Mouse (Mus musculus) hindbrain, embryonic 13.5 days (tissue): Measurements from ENCODE around the gene Crhr2. TPM values are rescaled to one million over a fixed set of nuclear protein-coding genes. Genes with fewer than 3 reads are reported as not detected.

Experiments used
- ATAC-seq: fragments of 200-750 bp; cut with Nextera tagmentation; 2 replicates; pipeline ENCODE4 v1.8.0; 2017; ENCODE audit warnings: moderate TSS enrichment; ENCODE audit not compliant: low FRiP score
- H3K27ac ChIP-seq: fragments of 300-500 bp; sonication (generic); 2 replicates; pipeline ENCODE4 v1.5.1; 2015; ENCODE audit warnings: inconsistent platforms, mild to moderate bottlenecking, moderate library complexity
- H3K27me3 ChIP-seq: fragments of 300-500 bp; sonication (generic); 2 replicates; pipeline ENCODE4 v1.6.1; 2015; ENCODE audit warnings: mild to moderate bottlenecking, inconsistent platforms
- H3K36me3 ChIP-seq: fragments of 300-500 bp; sonication (generic); 2 replicates; pipeline ENCODE4 v1.6.1; 2015; ENCODE audit warnings: mild to moderate bottlenecking, inconsistent platforms
- H3K4me1 ChIP-seq: fragments of 300-500 bp; sonication (generic); replicated peaks from 2 replicates; pipeline ENCODE4 v1.6.1; 2015; ENCODE audit warnings: inconsistent platforms
- H3K4me2 ChIP-seq: fragments of 300-500 bp; sonication (generic); 2 replicates; pipeline ENCODE4 v1.6.1; 2015; ENCODE audit warnings: inconsistent platforms, mild to moderate bottlenecking, moderate library complexity
- H3K4me3 ChIP-seq: fragments of 300-500 bp; sonication (generic); 2 replicates; pipeline ENCODE4 v1.5.1; 2015; ENCODE audit warnings: mild to moderate bottlenecking, inconsistent platforms
- H3K9ac ChIP-seq: fragments of 300-500 bp; sonication (generic); 2 replicates; pipeline ENCODE4 v1.6.1; 2015; ENCODE audit warnings: mild to moderate bottlenecking, inconsistent platforms
- H3K9me3 ChIP-seq: fragments of 300-500 bp; sonication (generic); 2 replicates; pipeline ENCODE4 v1.6.1; 2016; ENCODE audit warnings: inconsistent platforms
- WGBS: fragments of 180-500 bp; shearing (Covaris S2); methylation state at CpG from one replicate; pipeline ENCODE4 v1.1.7; 2015; 5-methylcytosine and 5-hydroxymethylcytosine counted together
- polyA plus RNA-seq: library from polyadenylated mRNA; unstranded; fragments of >200 nt; fragmentation: Nextera tagmentation; extraction: Ambion mirVana; gene quantifications from 2 replicates; pipeline ENCODE4 v1.2.1, GENCODE M21; 2015

Crhr2 gene
- polyA plus RNA-seq, 1 experiment from 2014 or later: 0.48 TPM

DNA sequence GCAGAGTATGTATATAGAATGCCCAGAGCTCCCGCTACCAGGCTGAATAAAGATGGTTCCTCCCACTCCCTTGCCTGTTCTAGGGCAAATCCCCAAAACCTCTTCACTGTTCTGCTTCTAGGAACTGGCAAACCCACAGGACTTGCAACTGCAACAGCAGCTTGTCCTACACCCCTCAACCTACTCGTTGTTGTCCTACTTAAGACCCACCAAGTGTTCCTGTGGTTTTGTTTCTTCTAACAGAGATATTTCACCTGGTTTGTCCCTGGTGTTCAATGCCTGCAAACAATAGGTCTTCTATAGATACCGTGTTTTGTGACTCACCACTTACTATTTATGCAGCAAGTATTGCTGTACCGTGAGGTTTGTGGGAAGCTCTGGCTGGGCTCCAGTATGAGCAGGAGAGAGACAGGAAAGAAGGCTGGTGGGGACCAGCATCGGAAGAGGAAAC lies 28.5 kb upstream of the Crhr2 start:
- Histone ChIP-seq H3K27ac (no peak overlapping the region), H3K4me3 (no peak overlapping the region), H3K36me3 (no peaks in the 10 kb centered on the region), H3K4me2 (no peak overlapping the region), H3K9ac (no peak overlapping the region), H3K27me3 (peaks cover 92% of the 10 kb centered on the region), H3K4me1 (no peaks in the 10 kb centered on the region), H3K9me3 (no peaks in the 10 kb centered on the region)
- no peak for ATAC-seq
- 78% methylated on average over 5 of the region's 5 CpGs for WGBS

DNA sequence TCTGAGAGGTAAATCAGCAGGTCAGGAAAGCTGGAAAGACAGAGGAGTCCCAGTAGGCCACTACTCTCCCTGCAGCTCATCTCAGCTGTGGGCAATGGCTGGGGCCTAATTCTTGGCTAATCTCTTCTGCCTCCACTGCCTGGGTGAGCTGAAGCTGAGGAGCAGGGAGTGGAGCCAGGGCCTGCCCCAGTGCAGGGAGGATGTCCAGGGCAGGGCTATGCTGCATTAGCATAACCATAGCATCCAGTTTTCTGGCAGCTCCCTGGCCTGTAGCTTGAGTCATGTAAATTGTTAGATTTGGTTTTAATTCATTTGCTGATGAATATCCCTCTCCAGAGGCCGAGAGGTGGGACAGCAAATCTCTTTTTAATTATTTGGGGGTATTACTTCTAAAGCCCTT lies 26.4 kb upstream of the Crhr2 start:
- no peak overlapping the region for H3K27ac ChIP-seq
- H3K4me2 ChIP-seq: no peak overlapping the region
- H3K9me3 ChIP-seq: no peaks in the 10 kb centered on the region
- H3K36me3 ChIP-seq: no peaks in the 10 kb centered on the region
- peaks cover 81% of the 10 kb centered on the region for H3K27me3 ChIP-seq
- no peak overlapping the region for H3K9ac ChIP-seq
- no peak for ATAC-seq
- no peaks in the 10 kb centered on the region for H3K4me1 ChIP-seq
- WGBS: 67% methylated on average over 1 of the region's 1 CpGs
- H3K4me3 ChIP-seq: no peak overlapping the region

DNA sequence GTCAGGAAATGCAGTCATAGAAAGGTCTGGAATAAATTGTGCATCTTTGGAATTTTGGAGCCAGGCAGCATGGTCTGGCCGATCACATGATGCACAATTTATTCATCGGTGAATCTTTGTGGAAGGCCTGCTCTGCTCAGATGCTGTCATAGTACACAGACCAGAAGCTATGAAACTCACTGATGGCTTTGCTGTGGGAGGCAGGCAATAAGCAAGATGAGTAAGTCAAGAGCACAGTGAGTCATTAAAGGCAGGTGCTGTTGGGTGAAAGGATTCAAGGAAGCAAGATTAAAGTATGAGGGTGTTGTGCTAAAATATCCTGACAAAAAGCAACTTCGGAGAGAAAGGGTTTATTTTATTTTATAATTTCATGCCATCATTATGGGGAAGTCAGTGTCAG lies 19.4 kb upstream of the Crhr2 start:
- Histone ChIP-seq H3K4me3 (no peak overlapping the region), H3K27ac (no peak overlapping the region)
- ATAC-seq: no peak

DNA sequence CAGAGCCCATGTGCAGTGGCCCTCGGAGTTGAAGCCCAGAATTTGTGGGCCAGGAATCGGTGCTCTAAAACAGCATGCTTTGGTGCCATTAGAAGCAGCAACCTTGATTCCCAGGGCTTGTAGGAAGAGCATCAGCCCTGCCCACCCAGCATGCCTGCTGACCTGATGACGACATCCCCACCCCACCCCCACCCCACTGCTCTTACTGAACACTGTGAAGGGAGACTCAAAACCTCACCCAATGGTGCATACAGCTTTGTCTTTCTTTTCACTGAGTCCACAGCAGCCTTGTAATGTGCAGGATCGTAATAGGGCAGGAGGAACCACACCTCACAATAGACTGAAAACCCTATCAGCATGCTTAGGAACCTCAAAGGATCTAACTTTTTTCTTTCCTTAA lies 13.3 kb upstream of the Crhr2 start:
- no peak overlapping the region for H3K4me3 ChIP-seq
- peaks cover 28% of the 10 kb centered on the region for H3K27me3 ChIP-seq
- 0 out of 2 replicates have a peak, but pooled peaks cover 5% of the 10 kb centered on the region for H3K4me1 ChIP-seq
- no peak overlapping the region for H3K4me2 ChIP-seq
- peaks cover 3% of the 10 kb centered on the region for H3K9me3 ChIP-seq
- no peak overlapping the region for H3K9ac ChIP-seq
- WGBS: 32% methylated on average over 4 of the region's 4 CpGs
- no peak for ATAC-seq
- no peaks in the 10 kb centered on the region for H3K36me3 ChIP-seq
- no peak overlapping the region for H3K27ac ChIP-seq

More for the DNA sequence above, 19.4 kb upstream of the Crhr2 start:
- Histone ChIP-seq H3K4me1 (no peaks in the 10 kb centered on the region), H3K4me2 (no peak overlapping the region), H3K27me3 (peaks cover 59% of the 10 kb centered on the region), H3K9ac (no peak overlapping the region), H3K9me3 (no peaks in the 10 kb centered on the region), H3K36me3 (no peaks in the 10 kb centered on the region)
- WGBS: 93% methylated on average over 3 of the region's 3 CpGs

DNA sequence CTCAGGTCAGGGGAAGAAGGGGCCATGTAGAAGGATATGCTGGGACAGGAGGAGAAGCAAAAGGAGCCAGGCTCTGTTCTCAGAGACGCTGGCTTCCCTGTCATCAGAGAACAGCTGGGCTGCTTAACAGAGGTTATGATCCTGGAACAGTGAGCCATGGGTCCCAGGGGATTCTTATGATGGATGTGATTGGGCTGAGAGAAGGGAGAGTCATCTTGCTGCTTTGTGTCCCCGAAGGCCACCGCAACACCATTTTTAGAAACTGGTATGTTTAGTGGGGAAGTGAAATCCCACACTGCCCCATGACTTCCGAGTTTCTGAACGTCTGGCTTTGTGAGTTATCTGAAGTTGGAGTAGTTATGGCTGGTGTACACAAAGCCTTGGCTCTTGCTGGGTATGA lies 12.5 kb upstream of the Crhr2 start:
- Histone ChIP-seq H3K4me2 (no peak overlapping the region), H3K36me3 (no peaks in the 10 kb centered on the region), H3K4me1 (0 out of 2 replicates have a peak, but pooled peaks cover 5% of the 10 kb centered on the region), H3K9ac (no peak overlapping the region), H3K4me3 (no peak overlapping the region), H3K27ac (no peak overlapping the region), H3K9me3 (peaks cover 3% of the 10 kb centered on the region), H3K27me3 (peaks cover 26% of the 10 kb centered on the region)
- ATAC-seq: no peak
- 76% methylated on average over 5 of the region's 5 CpGs for WGBS

DNA sequence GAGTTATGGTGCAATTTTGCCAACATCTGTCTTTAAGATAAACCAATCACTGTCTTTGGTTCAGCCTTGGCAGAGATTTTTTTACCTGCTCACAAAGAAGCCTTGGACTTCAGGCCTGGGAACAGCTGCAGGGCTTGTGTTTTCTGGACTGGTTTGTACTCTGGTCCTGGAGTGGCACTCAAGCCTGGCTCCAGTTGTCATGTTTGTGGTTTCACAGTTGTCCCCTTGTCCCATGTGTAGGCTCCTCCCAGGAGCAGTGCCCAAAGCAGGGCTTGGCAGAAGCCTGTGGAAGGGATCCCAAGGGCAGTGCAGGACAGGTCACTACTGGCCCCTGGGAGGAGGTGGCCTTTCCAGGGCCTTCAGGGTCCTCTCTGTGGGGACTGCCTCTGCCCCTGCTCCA lies 5.5 kb upstream of the Crhr2 start:
- Histone ChIP-seq H3K9me3 (peaks cover under 1% of the 10 kb centered on the region; the same call in 1 of the 2 replicates), H3K4me2 (no peak overlapping the region), H3K9ac (no peak overlapping the region), H3K36me3 (no peaks in the 10 kb centered on the region), H3K4me3 (no peak overlapping the region), H3K4me1 (no peaks in the 10 kb centered on the region), H3K27ac (no peak overlapping the region), H3K27me3 (no peaks in the 10 kb centered on the region)
- no peak for ATAC-seq

DNA sequence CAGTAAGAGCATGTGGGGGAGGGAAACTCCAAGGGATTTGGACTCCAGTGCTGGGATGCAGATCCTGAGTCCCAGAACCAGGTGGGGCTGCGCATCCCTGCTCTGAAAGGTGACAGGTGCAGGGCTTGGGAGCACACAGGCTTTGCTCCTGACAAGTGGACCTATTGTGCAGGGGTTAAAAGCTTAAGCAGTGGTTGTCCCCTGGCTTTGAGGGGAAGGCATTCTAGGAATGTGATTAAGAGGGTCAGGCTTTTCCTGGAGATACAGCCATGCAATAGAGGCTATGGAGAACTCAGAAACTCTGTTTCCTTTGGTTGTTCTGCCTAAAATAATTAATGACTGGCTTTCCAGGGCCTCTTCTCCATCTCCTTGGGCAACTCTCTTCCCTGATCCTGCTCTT lies 609 bp upstream of the Crhr2 start:
- H3K36me3 ChIP-seq: no peaks in the 10 kb centered on the region
- no peak overlapping the region for H3K4me3 ChIP-seq
- 72% methylated on average over 1 of the region's 1 CpGs for WGBS
- H3K4me1 ChIP-seq: no peaks in the 10 kb centered on the region
- H3K9me3 ChIP-seq: no peaks in the 10 kb centered on the region
- H3K27me3 ChIP-seq: no peaks in the 10 kb centered on the region
- H3K27ac ChIP-seq: no peak overlapping the region
- no peak for ATAC-seq
- no peak overlapping the region for H3K9ac ChIP-seq
- no peak overlapping the region for H3K4me2 ChIP-seq

DNA sequence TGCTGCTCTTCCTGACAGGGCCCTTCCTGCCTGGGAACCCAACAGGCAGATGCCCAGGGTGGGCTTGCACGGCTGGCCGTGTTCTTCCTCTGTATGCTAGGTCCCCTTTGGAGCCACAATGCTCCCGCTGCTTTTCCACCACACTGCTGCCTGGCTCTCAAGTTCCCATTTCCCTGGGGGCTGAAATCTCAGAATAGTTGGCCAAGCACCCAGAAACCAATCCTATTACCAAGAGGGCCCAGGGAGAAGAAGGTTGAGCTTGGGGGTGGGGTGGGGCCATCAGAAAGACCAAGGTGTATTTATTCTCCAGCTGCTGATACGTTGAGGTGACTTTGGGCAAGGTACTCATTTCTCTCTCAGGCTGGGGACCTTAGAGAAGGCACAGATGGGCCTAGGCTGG lies 1.5 kb downstream of the Crhr2 start:
- WGBS: 85% methylated on average over 4 of the region's 4 CpGs
- Histone ChIP-seq H3K27me3 (no peaks in the 10 kb centered on the region), H3K9ac (no peak overlapping the region), H3K9me3 (no peaks in the 10 kb centered on the region), H3K4me3 (no peak overlapping the region), H3K4me2 (no peak overlapping the region), H3K27ac (no peak overlapping the region), H3K36me3 (no peaks in the 10 kb centered on the region), H3K4me1 (no peaks in the 10 kb centered on the region)
- ATAC-seq: no peak

DNA sequence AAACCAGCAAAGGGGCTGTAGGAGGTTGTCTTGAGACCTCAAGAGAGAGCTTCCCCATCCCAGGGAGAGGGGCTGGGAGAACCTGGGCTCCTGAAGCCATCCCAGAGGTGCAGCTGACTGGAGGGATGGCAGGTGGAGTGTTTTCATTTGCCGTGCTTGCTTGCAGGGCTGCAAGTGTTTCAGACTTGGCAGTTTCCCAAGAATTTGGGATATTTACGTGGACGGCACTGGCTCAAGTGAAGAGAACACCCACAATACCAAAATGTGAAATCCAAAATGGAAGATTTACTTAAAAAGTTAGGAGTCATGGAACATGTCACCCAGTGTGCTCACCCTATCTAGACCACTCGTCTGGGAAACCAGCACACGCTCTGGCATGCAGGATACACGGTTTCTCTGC lies 2.2 kb downstream of the Crhr2 start:
- no peak overlapping the region for H3K27ac ChIP-seq
- ATAC-seq: no peak
- no peaks in the 10 kb centered on the region for H3K36me3 ChIP-seq
- no peak overlapping the region for H3K4me2 ChIP-seq
- H3K9ac ChIP-seq: no peak overlapping the region
- H3K27me3 ChIP-seq: no peaks in the 10 kb centered on the region
- H3K4me1 ChIP-seq: no peaks in the 10 kb centered on the region
- H3K4me3 ChIP-seq: no peak overlapping the region
- 68% methylated on average over 6 of the region's 6 CpGs for WGBS
- no peaks in the 10 kb centered on the region for H3K9me3 ChIP-seq

DNA sequence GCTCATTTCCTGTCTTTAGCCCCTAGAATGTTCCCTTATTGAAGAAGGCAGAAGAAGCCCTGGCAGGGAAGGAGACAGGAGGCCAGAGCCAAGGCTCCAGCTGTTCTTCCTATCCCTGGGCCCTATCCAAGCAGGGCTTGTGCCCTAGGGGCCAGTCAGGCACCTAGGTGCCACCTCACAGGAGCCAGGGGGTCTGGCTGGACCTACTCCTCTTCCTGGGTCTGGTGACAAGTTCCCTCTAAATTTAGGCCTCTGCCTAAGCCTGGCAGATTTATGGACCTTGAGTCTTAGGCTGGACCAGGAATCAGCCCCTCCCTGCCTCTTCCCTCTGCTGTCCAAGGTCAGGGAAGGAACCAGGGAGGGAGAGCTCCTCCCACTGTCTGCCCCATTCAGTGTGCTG lies 4.4 kb downstream of the Crhr2 start:
- Histone ChIP-seq H3K4me3 (no peak overlapping the region), H3K4me2 (no peak overlapping the region), H3K36me3 (no peaks in the 10 kb centered on the region), H3K27me3 (0 out of 2 replicates have a peak, but pooled peaks cover 3% of the 10 kb centered on the region), H3K9ac (no peak overlapping the region), H3K27ac (no peak overlapping the region), H3K4me1 (no peaks in the 10 kb centered on the region), H3K9me3 (no peaks in the 10 kb centered on the region)
- ATAC-seq: no peak

DNA sequence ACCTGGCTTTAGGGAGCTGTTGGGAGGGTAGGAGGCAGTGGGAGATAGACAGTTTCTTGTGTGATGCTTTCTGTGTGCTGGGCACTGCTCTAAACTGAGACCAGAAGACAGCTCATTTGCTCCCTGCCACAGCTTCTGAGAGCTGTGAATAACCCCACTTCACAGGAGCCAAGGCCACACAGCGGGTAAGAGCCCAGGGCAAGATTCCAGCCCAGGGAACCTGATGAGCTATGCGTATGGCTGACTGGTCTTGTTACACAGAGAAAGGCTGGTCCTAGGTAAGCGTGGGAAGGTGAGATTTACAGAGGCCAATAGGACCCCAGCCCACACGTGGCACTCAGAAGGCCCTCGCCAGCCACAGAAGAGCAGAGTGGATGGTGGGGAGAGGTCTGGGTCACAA lies 6.2 kb downstream of the Crhr2 start:
- no peak overlapping the region for H3K4me3 ChIP-seq
- no peaks in the 10 kb centered on the region for H3K9me3 ChIP-seq
- no peak overlapping the region for H3K27ac ChIP-seq
- ATAC-seq: no peak
- H3K36me3 ChIP-seq: no peaks in the 10 kb centered on the region
- no peak overlapping the region for H3K9ac ChIP-seq
- 88% methylated on average over 5 of the region's 5 CpGs for WGBS
- no peak overlapping the region for H3K4me2 ChIP-seq
- peaks cover 7% of the 10 kb centered on the region for H3K4me1 ChIP-seq
- 0 out of 2 replicates have a peak, but pooled peaks cover 6% of the 10 kb centered on the region for H3K27me3 ChIP-seq

DNA sequence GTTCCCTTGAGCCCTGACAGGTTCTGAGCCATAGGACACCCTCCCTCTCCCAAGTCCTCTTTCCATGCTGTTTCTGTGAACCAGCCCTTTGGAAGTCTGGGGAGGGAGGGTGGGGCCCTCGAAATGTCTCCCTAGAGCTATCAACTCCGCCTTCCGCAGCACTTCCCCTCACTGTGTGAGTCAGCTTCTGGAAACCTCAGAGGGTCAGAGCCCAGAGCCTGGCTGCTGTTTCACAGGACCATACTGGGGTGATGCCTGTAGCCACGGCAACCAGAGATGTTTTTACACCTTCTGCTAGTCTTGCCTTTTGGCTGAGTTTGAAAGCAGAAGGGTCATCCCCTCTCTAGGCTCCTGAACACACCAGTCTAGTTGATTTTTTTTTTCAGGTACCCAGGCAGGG lies 9.8 kb downstream of the Crhr2 start:
- Histone ChIP-seq H3K36me3 (no peaks in the 10 kb centered on the region), H3K9ac (no peak overlapping the region), H3K27ac (no peak overlapping the region), H3K4me2 (no peak overlapping the region), H3K4me1 (peaks cover 11% of the 10 kb centered on the region), H3K4me3 (no peak overlapping the region), H3K27me3 (peaks cover 35% of the 10 kb centered on the region), H3K9me3 (no peaks in the 10 kb centered on the region)
- ATAC-seq: no peak
- 58% methylated on average over 4 of the region's 4 CpGs for WGBS

DNA sequence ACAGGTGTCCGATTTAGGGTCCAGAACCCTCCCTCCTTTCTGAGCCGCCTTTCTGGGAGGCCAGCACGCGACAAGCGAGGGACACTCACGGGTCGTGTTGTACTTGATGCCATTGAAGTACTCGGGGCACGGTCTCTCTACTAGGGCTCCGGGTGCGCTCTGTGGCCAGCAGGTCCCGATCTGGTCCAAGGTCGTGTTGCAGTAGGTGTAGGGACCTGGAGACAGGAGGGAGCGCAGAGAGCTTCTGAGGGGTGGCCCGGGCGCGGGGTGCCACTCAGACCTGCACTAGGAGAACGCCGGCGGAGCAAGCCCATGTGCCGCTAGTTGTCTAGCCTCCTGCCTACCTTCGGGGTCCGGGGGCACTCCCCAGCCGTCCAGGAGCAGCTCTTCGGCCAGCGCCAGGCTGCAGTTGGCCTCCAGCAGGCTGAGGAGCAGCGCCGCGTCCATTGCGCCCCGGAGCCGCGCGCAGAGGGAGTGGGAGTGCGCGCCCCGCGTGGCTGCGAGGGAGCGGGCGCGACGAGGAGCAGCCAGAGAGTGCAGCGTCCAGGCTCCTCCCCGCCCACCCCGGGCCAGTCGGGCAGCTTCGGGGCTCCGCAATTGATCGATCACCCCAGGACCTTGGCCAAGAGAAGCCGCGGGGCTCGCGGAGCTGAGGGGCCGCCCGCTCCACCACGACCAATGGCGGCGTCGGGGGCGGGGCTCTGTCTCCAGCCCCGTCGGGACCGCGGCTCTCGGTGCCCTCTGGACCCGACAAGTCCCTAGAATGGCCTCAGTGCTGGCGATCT lies 15.3 kb downstream of the Crhr2 start:
- Histone ChIP-seq H3K9me3 (no peaks in the 10 kb centered on the region), H3K27ac (no peak overlapping the region), H3K27me3 (peaks cover 84% of the 10 kb centered on the region), H3K4me2 (peak overlapping the region; percentile 68), H3K9ac (peak overlapping the region; percentile 68), H3K4me3 (peak overlapping the region; percentile 52), H3K36me3 (no peaks in the 10 kb centered on the region), H3K4me1 (peaks cover 27% of the 10 kb centered on the region)
- peak; percentile 59 for ATAC-seq
- under 1% methylated on average over 68 of the region's 68 CpGs for WGBS
